In the genomic region with DNA sequence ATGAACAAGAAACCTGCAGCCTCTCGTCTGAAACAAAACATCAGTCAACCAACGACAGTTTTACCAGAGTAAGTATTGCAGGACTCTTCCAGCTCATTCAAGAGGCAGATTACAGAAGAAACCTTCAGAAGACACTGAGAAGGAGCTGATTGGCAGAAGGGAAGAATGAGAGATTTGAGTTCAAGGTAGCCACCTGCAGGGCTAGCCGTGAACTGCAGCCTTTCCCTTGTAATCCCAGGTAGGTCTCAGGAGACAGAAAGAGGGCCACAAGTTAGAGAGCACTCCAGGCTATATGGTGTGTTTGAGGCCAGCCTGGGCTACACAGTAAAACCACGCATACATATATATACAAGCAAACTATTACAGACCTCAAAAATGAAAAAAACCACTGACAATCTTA, we compare ENCODE assay signal across 10 mouse cellular contexts. TPM values are rescaled to one million over a fixed set of nuclear protein-coding genes. Genes with fewer than 3 reads are reported as not detected.
DNase-seq lines count a peak whose midpoint lies in the region; ATAC-seq and TF ChIP-seq lines count a peak whose summit lies in the region.
"Had no signal": no experiment of that assay in that cellular context is flagged by ENCODE, and none has a peak within 500 bp of the region (broad histone marks: within the 10 kb centered on the region; RNA-seq: fewer than 3 reads in every experiment).

No protein-coding gene starts in this region.

- no peak overlapping the region for H3K4me2 ChIP-seq in liver, postnatal 0 days (ENCODE audit: low read depth, low read length)
- H3K4me2 ChIP-seq in intestine, embryonic 15.5 days (replicated peaks) = no peak overlapping the region
- H3K4me2 ChIP-seq: embryonic facial prominence, embryonic 12.5 days; liver, embryonic 13.5 days had no signal

- H3K27ac ChIP-seq in ES-E14 (ENCODE audit: insufficient read depth, low read depth, low read length, poor library complexity, severe bottlenecking) = no peak overlapping the region
- no peak overlapping the region for H3K27ac ChIP-seq in liver, postnatal 0 days (ENCODE audit: low read depth)
- no peak overlapping the region for H3K27ac ChIP-seq in intestine, embryonic 15.5 days
- H3K27ac ChIP-seq: embryonic facial prominence, embryonic 12.5 days; liver, embryonic 13.5 days had no signal

- H3K4me1 ChIP-seq in ES-E14 (ENCODE audit: control insufficient read depth in 2 of 2, insufficient read depth in 2 of 2, low read length in 2 of 2, poor library complexity in 1 of 2) = no peaks in the 10 kb centered on the region
- no peaks in the 10 kb centered on the region; the same call in 1 of the 2 replicates for H3K4me1 ChIP-seq in liver, postnatal 0 days (ENCODE audit: insufficient read depth)
- no peaks in the 10 kb centered on the region for H3K4me1 ChIP-seq in intestine, embryonic 15.5 days (replicated peaks)
- H3K4me1 ChIP-seq: liver, embryonic 13.5 days had no signal

- H3K36me3 ChIP-seq in ES-E14 (ENCODE audit: control insufficient read depth, insufficient read depth, low read length, poor library complexity, severe bottlenecking) = no peaks in the 10 kb centered on the region
- no peaks in the 10 kb centered on the region for H3K36me3 ChIP-seq in liver, postnatal 0 days (replicated peaks; ENCODE audit: insufficient read depth, low read length)
- no peaks in the 10 kb centered on the region for H3K36me3 ChIP-seq in intestine, embryonic 15.5 days
- H3K36me3 ChIP-seq: embryonic facial prominence, embryonic 12.5 days; liver, embryonic 13.5 days had no signal

- no peak for ATAC-seq in liver, postnatal 0 days
- no peak for ATAC-seq in intestine, embryonic 15.5 days

- peak; percentile 54 for DNase-seq in heart, postnatal 4 days
- DNase-seq in heart, postnatal 25 days (ENCODE audit: low spot score) = no peak
- peak; percentile 71 for DNase-seq in ES-E14 (ENCODE audit: low read depth, low spot score)
- DNase-seq in brain, embryonic 14.5 days (ENCODE audit: low read depth) = peak; percentile 48
- DNase-seq in kidney, postnatal 10 days = peak; percentile 70
- DNase-seq in liver, postnatal 0 days = peak; percentile 57
- DNase-seq in skeletal muscle tissue, adult 2 months (ENCODE audit: low read depth, low spot score) = peak; percentile 8
- DNase-seq: liver, embryonic 13.5 days had no signal

- no peak overlapping the region for H3K9ac ChIP-seq in ES-E14 (ENCODE audit: insufficient read depth, low read depth, low read length, poor library complexity, severe bottlenecking)
- H3K9ac ChIP-seq in liver, postnatal 0 days (replicated peaks) = no peak overlapping the region
- H3K9ac ChIP-seq in intestine, embryonic 15.5 days = no peak overlapping the region
- H3K9ac ChIP-seq: embryonic facial prominence, embryonic 12.5 days; liver, embryonic 13.5 days had no signal

- TF ChIP-seq CTCF in brain, embryonic 14.5 days (IDR thresholded peaks at IDR 0.05; ENCODE audit: borderline replicate concordance, extremely low read depth, insufficient read depth, insufficient read length) = peak; percentile 52; the same call in 1 of the 2 replicates
- peak; percentile 54 for TF ChIP-seq CTCF in liver, postnatal 0 days (IDR thresholded peaks at IDR 0.05; ENCODE audit: low read depth)

- H3K27me3 ChIP-seq in liver, postnatal 0 days (ENCODE audit: insufficient read depth, low read length) = no peaks in the 10 kb centered on the region
- H3K27me3 ChIP-seq in intestine, embryonic 15.5 days (replicated peaks) = no peaks in the 10 kb centered on the region
- H3K27me3 ChIP-seq: embryonic facial prominence, embryonic 12.5 days; liver, embryonic 13.5 days had no signal

- no peak overlapping the region for H3K4me3 ChIP-seq in ES-E14 (ENCODE audit: insufficient read depth in 1 of 2, low read depth in 1 of 2, low read length in 2 of 2, poor library complexity in 1 of 2, severe bottlenecking in 1 of 2)
- no peak overlapping the region for H3K4me3 ChIP-seq in liver, postnatal 0 days (ENCODE audit: low read depth, low read length)
- no peak overlapping the region for H3K4me3 ChIP-seq in intestine, embryonic 15.5 days (replicated peaks)
- H3K4me3 ChIP-seq: embryonic facial prominence, embryonic 12.5 days; liver, embryonic 13.5 days had no signal

- WGBS in liver, postnatal 0 days (ENCODE audit: insufficient replicate concordance) = 61% methylated on average over 4 of the region's 4 CpGs
- WGBS in intestine, embryonic 15.5 days = 67% methylated on average over 4 of the region's 4 CpGs

- H3K9me3 ChIP-seq in ES-E14 (ENCODE audit: control insufficient read depth, insufficient read depth, low read depth, low read length) = no peaks in the 10 kb centered on the region
- no peaks in the 10 kb centered on the region for H3K9me3 ChIP-seq in liver, postnatal 0 days (ENCODE audit: low read length)
- H3K9me3 ChIP-seq in intestine, embryonic 15.5 days = no peaks in the 10 kb centered on the region
- H3K9me3 ChIP-seq: embryonic facial prominence, embryonic 12.5 days; liver, embryonic 13.5 days had no signal

- TF ChIP-seq EP300 in liver, postnatal 0 days (IDR thresholded peaks at IDR 0.05; ENCODE audit: low read depth) = no peak

- intact Hi-C loops in heart, postnatal 25 days (cut with DNase I) = loop anchor here (10.0 kb wide), 1 partner anchor 197 kb away; no protein-coding TSS in a partner anchor

- in situ Hi-C loops in ES-E14 (cut with MboI; ENCODE audit: low sequenced_read_pairs in 2 of 2, unreplicated experiment in 2 of 2) = no loop called here

- no peak for TF ChIP-seq POLR2A in brain, embryonic 14.5 days (IDR thresholded peaks at IDR 0.05; ENCODE audit: borderline replicate concordance, extremely low read depth, insufficient read depth, insufficient read length, poor library complexity, severe bottlenecking)

TF ChIP-seq in ES-E14, 5 proteins besides CTCF, POLR2A, EP300 and RAD21:
- peak; percentile 25; the same call in 1 of the 2 replicates for TF ChIP-seq ZC3H11A (IDR thresholded peaks at IDR 0.05; ENCODE audit: borderline replicate concordance, low read depth, low read length)
- no peak for TF ChIP-seq MAFK (IDR thresholded peaks at IDR 0.05; ENCODE audit: insufficient read depth, low read depth, low read length)
- no peak for TF ChIP-seq CHD2 (IDR thresholded peaks at IDR 0.05; ENCODE audit: low read depth, low read length)
- TF ChIP-seq ZNF384 (IDR thresholded peaks at IDR 0.05; ENCODE audit: low read depth, low read length) = no peak
- no peak for TF ChIP-seq HCFC1 (IDR thresholded peaks at IDR 0.05; ENCODE audit: borderline replicate concordance, insufficient read depth, low read length)

RNA-seq across cellular contexts. Expression of gene Rhobtb1, which starts 49.2 kb away (rescaled TPM):
- total RNA-seq in heart, postnatal 4 days (2021) = 10 to 100 TPM; 46.7 to 59.7 TPM
- 100 to 1,000 TPM; 113 to 183 TPM for total RNA-seq in heart, postnatal 25 days (2021)
- 0.95 and 2.7 TPM in 2 replicates for total RNA-seq in ES-E14 (2012; rRNA removed)
- polyA plus RNA-seq in brain, embryonic 14.5 days (2012; rRNA removed) = 8.0 and 11.7 TPM in 2 replicates
- polyA plus RNA-seq in liver, postnatal 0 days (2015; fragmentation: Nextera tagmentation; extraction: Ambion mirVana) = 35.5 and 41.5 TPM in 2 replicates
- polyA plus RNA-seq in intestine, embryonic 15.5 days (2015; fragmentation: Nextera tagmentation; extraction: Ambion mirVana) = 19.6 and 20.8 TPM in 2 replicates

Comparison
In these comparisons a context has a peak if more than half of its experiments do, and no peak if none do; other contexts are left out.
1. RNA of gene Rhobtb1, which starts 49.2 kb away (total RNA-seq): 113 to 183 TPM in heart, postnatal 25 days and 46.7 to 59.7 TPM in heart, postnatal 4 days; 0.95 to 2.7 TPM in ES-E14; every median in the first group is over 10 times any median in the second.